Mouse (Mus musculus) limb, embryonic 12.5 days (tissue): ENCODE measurements around the gene N4bp1. TPM values are rescaled to one million over a fixed set of nuclear protein-coding genes. Genes with fewer than 3 reads are reported as not detected.

Experiments used
- ATAC-seq: fragments of 200-750 bp; cut with Nextera tagmentation; 2 replicates; pipeline ENCODE4 v1.8.0; 2017; ENCODE audit warnings: low read depth, moderate TSS enrichment; ENCODE audit not compliant: insufficient number of reproducible peaks, insufficient read depth, low FRiP score, low TSS enrichment
- H3K27ac ChIP-seq: fragments of 300-500 bp; sonication (generic); 2 replicates; pipeline ENCODE4 v1.5.1; 2016; ENCODE audit warnings: mild to moderate bottlenecking, moderate library complexity
- H3K27me3 ChIP-seq: fragments of 300-500 bp; sonication (generic); 2 replicates; pipeline ENCODE4 v1.6.1; 2016; ENCODE audit warnings: mild to moderate bottlenecking, moderate library complexity
- H3K36me3 ChIP-seq: fragments of 300-500 bp; sonication (generic); 2 replicates; pipeline ENCODE4 v1.6.1; 2016; ENCODE audit warnings: mild to moderate bottlenecking, moderate library complexity
- H3K4me1 ChIP-seq: fragments of 300-500 bp; sonication (generic); replicated peaks from 2 replicates; pipeline ENCODE4 v1.6.1; 2016
- H3K4me2 ChIP-seq: fragments of 300-500 bp; sonication (generic); 2 replicates; pipeline ENCODE4 v1.6.1; 2016; ENCODE audit warnings: mild to moderate bottlenecking, moderate library complexity
- H3K4me3 ChIP-seq: fragments of 300-500 bp; sonication (generic); replicated peaks from 2 replicates; pipeline ENCODE4 v1.5.1; 2016; ENCODE audit warnings: mild to moderate bottlenecking
- H3K9ac ChIP-seq: fragments of 300-500 bp; sonication (generic); replicated peaks from 2 replicates; pipeline ENCODE4 v1.6.1; 2016; ENCODE audit warnings: mild to moderate bottlenecking, moderate library complexity
- H3K9me3 ChIP-seq: fragments of 300-500 bp; sonication (generic); 2 replicates; pipeline ENCODE4 v1.6.1; 2016; ENCODE audit warnings: mild to moderate bottlenecking, moderate library complexity
- WGBS: fragments of 180-500 bp; shearing (Covaris S2); methylation state at CpG from one replicate; pipeline ENCODE4 v1.1.7; 2016; 5-methylcytosine and 5-hydroxymethylcytosine counted together
- polyA plus RNA-seq: library from polyadenylated mRNA; unstranded; fragments of >200 nt; fragmentation: Nextera tagmentation; extraction: Ambion mirVana; gene quantifications from 2 replicates; pipeline ENCODE4 v1.2.1, GENCODE M21; 2016

N4bp1 gene
- polyA plus RNA-seq, 1 experiment from 2014 or later: 12.4 TPM

GRCm38 (mm10) chr8:86919262-86919661, 34.2 kb upstream of the N4bp1 start:
- Histone ChIP-seq H3K4me2 (no peak overlapping the region), H3K4me3 (no peak overlapping the region), H3K9me3 (no peaks in the 10 kb centered on the region), H3K27me3 (peaks cover 11% of the 10 kb centered on the region; the same call in 1 of the 2 replicates), H3K9ac (no peak overlapping the region), H3K27ac (no peak overlapping the region), H3K36me3 (no peaks in the 10 kb centered on the region), H3K4me1 (0 out of 2 replicates have a peak, but pooled peaks cover 6% of the 10 kb centered on the region)
- 89% methylated on average over 4 of the region's 4 CpGs for WGBS
- no peak for ATAC-seq

GRCm38 (mm10) chr8:86918093-86918492, 33.0 kb upstream of the N4bp1 start:
- peaks cover 11% of the 10 kb centered on the region; the same call in 1 of the 2 replicates for H3K27me3 ChIP-seq
- no peak for ATAC-seq
- 88% methylated on average over 2 of the region's 2 CpGs for WGBS

DNA sequence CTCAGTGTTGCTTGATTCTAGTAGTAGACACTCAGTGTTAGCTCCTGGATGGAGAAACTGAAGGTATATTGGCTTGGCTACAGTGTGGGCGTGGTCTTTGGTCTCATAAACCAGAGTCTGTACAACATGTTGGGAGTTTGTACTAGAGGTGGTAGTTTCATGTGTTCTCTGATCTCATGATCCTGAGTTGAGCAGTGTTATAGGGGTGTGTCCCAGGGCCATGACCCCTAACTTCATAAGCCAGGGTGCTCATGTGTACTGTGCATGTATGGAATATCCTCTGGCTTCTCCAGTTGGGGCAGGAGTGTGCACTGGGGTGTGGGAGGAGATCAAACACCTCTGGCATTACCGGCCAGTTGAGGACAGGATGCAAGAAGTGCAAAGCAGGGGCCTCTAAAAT, 32.6 kb upstream of the N4bp1 start:
- no peak overlapping the region for H3K4me2 ChIP-seq
- no peak overlapping the region for H3K9ac ChIP-seq
- H3K4me3 ChIP-seq: no peak overlapping the region
- no peak for ATAC-seq
- H3K27ac ChIP-seq: no peak overlapping the region
- no peaks in the 10 kb centered on the region for H3K9me3 ChIP-seq
- H3K36me3 ChIP-seq: no peaks in the 10 kb centered on the region
- WGBS: 72% methylated on average over 2 of the region's 2 CpGs
- peaks cover 11% of the 10 kb centered on the region; the same call in 1 of the 2 replicates for H3K27me3 ChIP-seq
- 0 out of 2 replicates have a peak, but pooled peaks cover 6% of the 10 kb centered on the region for H3K4me1 ChIP-seq

More at GRCm38 (mm10) chr8:86918093-86918492, 33.0 kb upstream of the N4bp1 start:
- H3K27ac ChIP-seq: no peak overlapping the region
- H3K9me3 ChIP-seq: no peaks in the 10 kb centered on the region
- no peak overlapping the region for H3K4me3 ChIP-seq
- H3K9ac ChIP-seq: no peak overlapping the region
- H3K36me3 ChIP-seq: no peaks in the 10 kb centered on the region
- 0 out of 2 replicates have a peak, but pooled peaks cover 6% of the 10 kb centered on the region for H3K4me1 ChIP-seq
- no peak overlapping the region for H3K4me2 ChIP-seq

- Histone ChIP-seq H3K36me3 (no peaks in the 10 kb centered on the region), H3K9me3 (no peaks in the 10 kb centered on the region), H3K9ac (no peak overlapping the region), H3K27ac (no peak overlapping the region), H3K4me1 (0 out of 2 replicates have a peak, but pooled peaks cover 4% of the 10 kb centered on the region), H3K4me2 (no peak overlapping the region), H3K4me3 (no peak overlapping the region), H3K27me3 (peaks cover 5% of the 10 kb centered on the region; the same call in 1 of the 2 replicates)
- 93% methylated on average over 4 of the region's 4 CpGs for WGBS
- ATAC-seq: no peak
Observed at GRCm38 (mm10) chr8:86916369-86916768, 31.3 kb upstream of the N4bp1 start.

DNA sequence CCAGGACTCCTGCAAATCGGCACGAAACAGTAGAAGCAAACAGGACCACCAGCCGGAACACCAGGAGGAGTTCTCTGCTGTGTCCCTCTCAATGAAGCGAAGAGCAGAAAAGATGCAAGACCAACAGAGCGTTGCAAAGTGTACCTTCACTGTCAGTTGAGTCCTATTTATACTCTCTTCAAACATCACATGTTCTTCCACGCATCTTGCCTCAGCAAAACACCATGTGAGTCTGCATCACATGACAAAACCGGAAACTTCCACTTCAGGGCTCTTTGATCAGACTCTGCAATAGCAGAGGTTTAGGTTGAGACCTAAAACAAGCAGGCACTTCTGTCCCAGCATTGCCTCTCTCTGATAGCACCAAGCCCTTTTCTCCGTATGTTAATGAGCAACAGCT, 26.1 kb upstream of the N4bp1 start:
- 87% methylated on average over 8 of the region's 8 CpGs for WGBS
- no peak for ATAC-seq
- Histone ChIP-seq H3K9ac (no peak overlapping the region), H3K4me1 (no peaks in the 10 kb centered on the region), H3K4me2 (no peak overlapping the region), H3K4me3 (no peak overlapping the region), H3K36me3 (no peaks in the 10 kb centered on the region), H3K27ac (no peak overlapping the region), H3K27me3 (0 out of 2 replicates have a peak, but pooled peaks cover 2% of the 10 kb centered on the region), H3K9me3 (no peaks in the 10 kb centered on the region)

DNA sequence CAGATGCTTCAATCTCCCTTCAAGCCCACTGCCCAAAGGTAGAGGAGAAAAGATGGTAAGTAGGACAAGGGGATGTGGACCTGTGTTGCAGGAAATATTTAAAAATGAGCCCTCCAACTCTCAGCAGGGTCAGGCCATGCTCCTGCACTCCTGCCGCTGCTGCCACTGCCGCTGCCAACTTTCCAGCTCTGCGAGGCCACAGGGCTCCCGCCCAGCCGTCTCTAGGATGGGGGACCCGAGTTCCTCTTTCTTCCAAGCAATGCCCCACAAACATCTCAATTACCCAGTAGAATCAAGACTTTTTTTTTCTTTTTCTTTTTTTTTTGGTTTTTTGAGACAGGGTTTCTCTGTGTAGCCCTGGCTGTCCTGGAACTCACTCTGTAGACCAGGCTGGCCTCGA, 25.2 kb upstream of the N4bp1 start:
- no peak overlapping the region for H3K9ac ChIP-seq
- no peak for ATAC-seq
- H3K4me2 ChIP-seq: no peak overlapping the region
- WGBS: 86% methylated on average over 7 of the region's 7 CpGs
- no peaks in the 10 kb centered on the region for H3K4me1 ChIP-seq
- H3K36me3 ChIP-seq: no peaks in the 10 kb centered on the region
- H3K4me3 ChIP-seq: no peak overlapping the region
- no peaks in the 10 kb centered on the region for H3K9me3 ChIP-seq
- H3K27ac ChIP-seq: no peak overlapping the region
- 0 out of 2 replicates have a peak, but pooled peaks cover 2% of the 10 kb centered on the region for H3K27me3 ChIP-seq

- no peak overlapping the region for H3K4me3 ChIP-seq
- 25% methylated on average over 6 of the region's 6 CpGs for WGBS
Observed at GRCm38 (mm10) chr8:86908536-86908935, 23.5 kb upstream of the N4bp1 start.

GRCm38 (mm10) chr8:86904911-86905310, 19.9 kb upstream of the N4bp1 start:
- Histone ChIP-seq H3K9ac (no peak overlapping the region), H3K4me1 (no peaks in the 10 kb centered on the region), H3K36me3 (no peaks in the 10 kb centered on the region), H3K27ac (no peak overlapping the region), H3K9me3 (no peaks in the 10 kb centered on the region), H3K27me3 (peaks cover 2% of the 10 kb centered on the region; the same call in 1 of the 2 replicates), H3K4me2 (no peak overlapping the region), H3K4me3 (no peak overlapping the region)
- no peak for ATAC-seq
- WGBS: 74% methylated on average over 10 of the region's 10 CpGs

More at GRCm38 (mm10) chr8:86908536-86908935, 23.5 kb upstream of the N4bp1 start:
- H3K36me3 ChIP-seq: no peaks in the 10 kb centered on the region
- H3K27ac ChIP-seq: no peak overlapping the region
- no peaks in the 10 kb centered on the region for H3K9me3 ChIP-seq
- ATAC-seq: no peak
- no peak overlapping the region for H3K9ac ChIP-seq
- H3K4me2 ChIP-seq: no peak overlapping the region
- H3K4me1 ChIP-seq: no peaks in the 10 kb centered on the region
- peaks cover 2% of the 10 kb centered on the region; the same call in 1 of the 2 replicates for H3K27me3 ChIP-seq

- Histone ChIP-seq H3K27me3 (no peaks in the 10 kb centered on the region; the same call in 1 of the 2 replicates), H3K36me3 (no peaks in the 10 kb centered on the region), H3K9ac (no peak overlapping the region), H3K4me1 (peaks cover 1% of the 10 kb centered on the region; the same call in 1 of the 2 replicates), H3K4me2 (no peak overlapping the region), H3K9me3 (no peaks in the 10 kb centered on the region), H3K27ac (no peak overlapping the region), H3K4me3 (no peak overlapping the region)
- 8% methylated on average over 10 of the region's 10 CpGs for whole genome bisulfite sequencing
- 0 out of 2 replicates have a peak, but pooled peaks have one; percentile 47 for ATAC-seq
Observed at GRCm38 (mm10) chr8:86903104-86903503, 18.0 kb upstream of the N4bp1 start.

GRCm38 (mm10) chr8:86902656-86903055, 17.6 kb upstream of the N4bp1 start:
- no peak for ATAC-seq
- H3K4me3 ChIP-seq: no peak overlapping the region
- no peak overlapping the region for H3K4me2 ChIP-seq
- H3K9ac ChIP-seq: no peak overlapping the region
- no peaks in the 10 kb centered on the region; the same call in 1 of the 2 replicates for H3K27me3 ChIP-seq
- 79% methylated on average over 8 of the region's 8 CpGs for WGBS
- no peak overlapping the region for H3K27ac ChIP-seq
- H3K9me3 ChIP-seq: no peaks in the 10 kb centered on the region
- peaks cover 5% of the 10 kb centered on the region; the same call in 1 of the 2 replicates for H3K4me1 ChIP-seq
- H3K36me3 ChIP-seq: no peaks in the 10 kb centered on the region

GRCm38 (mm10) chr8:86901972-86902371, 16.9 kb upstream of the N4bp1 start:
- no peak overlapping the region for H3K27ac ChIP-seq
- no peak for ATAC-seq
- H3K4me1 ChIP-seq: peaks cover 5% of the 10 kb centered on the region; the same call in 1 of the 2 replicates
- no peak overlapping the region for H3K9ac ChIP-seq
- no peak overlapping the region for H3K4me2 ChIP-seq
- no peaks in the 10 kb centered on the region; the same call in 1 of the 2 replicates for H3K27me3 ChIP-seq
- H3K4me3 ChIP-seq: no peak overlapping the region
- H3K9me3 ChIP-seq: no peaks in the 10 kb centered on the region
- WGBS: 61% methylated on average over 5 of the region's 5 CpGs
- no peaks in the 10 kb centered on the region for H3K36me3 ChIP-seq
